Mouse (Mus musculus) hindbrain, embryonic 10.5 days (tissue): ENCODE results near the gene Gm26620. TPM values are rescaled to one million over a fixed set of nuclear protein-coding genes. Genes with fewer than 3 reads are reported as not detected.

Experiments
- DNase-seq: peaks from one replicate; pipeline ENCODE4 v3.0.0-alpha.2; 2017; ENCODE audit warnings: low spot score
- H3K27ac ChIP-seq: fragments of 300-500 bp; sonication (generic); 2 replicates; pipeline ENCODE4 v1.5.1; 2016; ENCODE audit warnings: mild to moderate bottlenecking, moderate library complexity
- H3K27me3 ChIP-seq: fragments of 300-500 bp; sonication (generic); 2 replicates; pipeline ENCODE4 v1.6.1; 2016; ENCODE audit warnings: mild to moderate bottlenecking; ENCODE audit not compliant: poor library complexity, insufficient read depth, severe bottlenecking
- H3K36me3 ChIP-seq: fragments of 300-500 bp; sonication (generic); 2 replicates; pipeline ENCODE4 v1.6.1; 2016; ENCODE audit warnings: mild to moderate bottlenecking, moderate library complexity
- H3K4me1 ChIP-seq: fragments of 300-500 bp; sonication (generic); replicated peaks from 2 replicates; pipeline ENCODE4 v1.6.1; 2016; ENCODE audit warnings: mild to moderate bottlenecking
- H3K4me3 ChIP-seq: fragments of 300-500 bp; sonication (generic); 2 replicates; pipeline ENCODE4 v1.5.1; 2016; ENCODE audit warnings: mild to moderate bottlenecking, moderate library complexity
- H3K9me3 ChIP-seq: fragments of 300-500 bp; sonication (generic); 2 replicates; pipeline ENCODE4 v1.6.1; 2016; ENCODE audit warnings: mild to moderate bottlenecking, moderate library complexity
- WGBS: fragments of 180-500 bp; shearing (Covaris S2); methylation state at CpG from one replicate; pipeline ENCODE4 v1.1.7; 2016; 5-methylcytosine and 5-hydroxymethylcytosine counted together
- polyA plus RNA-seq: library from polyadenylated mRNA; unstranded; fragments of >200 nt; fragmentation: Nextera tagmentation; extraction: Ambion mirVana; gene quantifications from 2 replicates; pipeline ENCODE4 v1.2.1, GENCODE M21; 2016

The Gm26620 gene
- 0.41 TPM in 1 of 2 replicates, not detected in the other for polyA plus RNA-seq

- Histone ChIP-seq H3K27me3 (no peaks in the 10 kb centered on the region), H3K27ac (peak within 1 kb of the TSS; percentile 92), H3K4me1 (peaks cover 29% of the 10 kb centered on the region), H3K4me3 (peak within 1 kb of the TSS; percentile 90), H3K9me3 (no peaks in the 10 kb centered on the region), H3K36me3 (peaks cover 22% of the 10 kb centered on the region)
- peak; percentile 89 for DNase-seq
- WGBS = under 1% methylated on average over 46 of the region's 46 CpGs
Measured at GRCm38 (mm10) chr1:170884978-170885561, at the start of gene Gm26620, which contains the start of gene Dusp12. Gm26620 (plus strand) TSS chr1:170885065. Dusp12 (minus strand) TSS chr1:170885540.

GRCm38 (mm10) chr1:170839685-170840084 lies 45.2 kb upstream of the Gm26620 start:
- H3K4me3 ChIP-seq = no peak overlapping the region
- DNase-seq = no peak
- H3K4me1 ChIP-seq = no peaks in the 10 kb centered on the region
- H3K27me3 ChIP-seq = no peaks in the 10 kb centered on the region
- no peak overlapping the region for H3K27ac ChIP-seq
- H3K36me3 ChIP-seq = peaks cover 7% of the 10 kb centered on the region; the same call in 1 of the 2 replicates
- no peaks in the 10 kb centered on the region for H3K9me3 ChIP-seq

DNA sequence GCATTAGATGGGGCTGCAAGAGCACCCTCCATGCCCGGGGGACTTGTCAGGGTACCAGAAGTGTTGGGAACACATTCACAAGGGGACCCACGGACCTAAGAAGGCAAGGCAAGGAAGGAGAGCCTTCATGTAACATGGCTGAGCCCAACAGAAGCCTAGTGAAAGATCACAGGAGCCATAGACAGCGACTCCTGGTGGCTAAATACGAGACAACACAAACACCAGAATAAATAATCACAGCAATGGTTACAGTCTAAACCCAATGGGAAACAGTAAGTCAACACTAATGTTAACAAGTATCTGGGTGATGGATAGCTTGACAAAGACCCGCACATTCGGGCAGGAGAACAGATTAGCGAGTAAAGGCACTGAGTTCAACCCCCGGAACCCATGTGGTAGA lies 40.5 kb upstream of the Gm26620 start:
- H3K4me3 ChIP-seq = no peak overlapping the region
- no peaks in the 10 kb centered on the region for H3K9me3 ChIP-seq
- 56% methylated on average over 8 of the region's 8 CpGs for WGBS
- peak; percentile 47 for DNase-seq
- H3K27me3 ChIP-seq = no peaks in the 10 kb centered on the region
- no peaks in the 10 kb centered on the region for H3K4me1 ChIP-seq
- peaks cover 9% of the 10 kb centered on the region for H3K36me3 ChIP-seq
- H3K27ac ChIP-seq = no peak overlapping the region

GRCm38 (mm10) chr1:170845448-170846307 lies 39.2 kb upstream of the Gm26620 start:
- 51% methylated on average over 10 of the region's 10 CpGs for WGBS

DNA sequence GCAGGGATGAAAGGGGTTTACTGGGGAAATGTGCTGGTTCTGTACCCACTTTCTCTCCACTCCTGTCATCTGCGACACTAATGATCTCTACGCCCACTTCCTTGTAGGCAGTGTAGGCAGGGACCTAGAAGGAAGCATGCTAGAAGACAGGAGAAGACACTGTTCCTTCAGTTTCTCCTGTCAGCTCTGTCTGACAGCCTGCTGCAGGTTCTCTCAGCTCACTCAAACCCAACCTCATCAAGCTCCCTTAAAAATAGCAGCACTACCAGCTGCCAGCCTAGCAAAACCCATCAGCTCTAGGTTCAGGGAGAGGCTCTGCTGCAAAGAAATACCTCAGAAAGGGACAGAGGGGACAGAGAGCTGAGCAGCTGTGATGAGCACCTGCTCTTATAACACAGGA lies 34.9 kb upstream of the Gm26620 start:
- H3K36me3 ChIP-seq = peaks cover 13% of the 10 kb centered on the region
- no peaks in the 10 kb centered on the region for H3K4me1 ChIP-seq
- no peak overlapping the region for H3K4me3 ChIP-seq
- WGBS = 95% methylated on average over 2 of the region's 2 CpGs
- no peak overlapping the region for H3K27ac ChIP-seq
- no peaks in the 10 kb centered on the region for H3K27me3 ChIP-seq
- DNase-seq = no peak
- H3K9me3 ChIP-seq = no peaks in the 10 kb centered on the region

More at GRCm38 (mm10) chr1:170845448-170846307, 39.2 kb upstream of the Gm26620 start:
- Histone ChIP-seq H3K9me3 (no peaks in the 10 kb centered on the region), H3K4me3 (no peak overlapping the region), H3K36me3 (peaks cover 8% of the 10 kb centered on the region), H3K27ac (peak overlapping the region; percentile 35; the same call in 1 of the 2 replicates), H3K27me3 (no peaks in the 10 kb centered on the region), H3K4me1 (no peaks in the 10 kb centered on the region)
- DNase-seq = no peak

DNA sequence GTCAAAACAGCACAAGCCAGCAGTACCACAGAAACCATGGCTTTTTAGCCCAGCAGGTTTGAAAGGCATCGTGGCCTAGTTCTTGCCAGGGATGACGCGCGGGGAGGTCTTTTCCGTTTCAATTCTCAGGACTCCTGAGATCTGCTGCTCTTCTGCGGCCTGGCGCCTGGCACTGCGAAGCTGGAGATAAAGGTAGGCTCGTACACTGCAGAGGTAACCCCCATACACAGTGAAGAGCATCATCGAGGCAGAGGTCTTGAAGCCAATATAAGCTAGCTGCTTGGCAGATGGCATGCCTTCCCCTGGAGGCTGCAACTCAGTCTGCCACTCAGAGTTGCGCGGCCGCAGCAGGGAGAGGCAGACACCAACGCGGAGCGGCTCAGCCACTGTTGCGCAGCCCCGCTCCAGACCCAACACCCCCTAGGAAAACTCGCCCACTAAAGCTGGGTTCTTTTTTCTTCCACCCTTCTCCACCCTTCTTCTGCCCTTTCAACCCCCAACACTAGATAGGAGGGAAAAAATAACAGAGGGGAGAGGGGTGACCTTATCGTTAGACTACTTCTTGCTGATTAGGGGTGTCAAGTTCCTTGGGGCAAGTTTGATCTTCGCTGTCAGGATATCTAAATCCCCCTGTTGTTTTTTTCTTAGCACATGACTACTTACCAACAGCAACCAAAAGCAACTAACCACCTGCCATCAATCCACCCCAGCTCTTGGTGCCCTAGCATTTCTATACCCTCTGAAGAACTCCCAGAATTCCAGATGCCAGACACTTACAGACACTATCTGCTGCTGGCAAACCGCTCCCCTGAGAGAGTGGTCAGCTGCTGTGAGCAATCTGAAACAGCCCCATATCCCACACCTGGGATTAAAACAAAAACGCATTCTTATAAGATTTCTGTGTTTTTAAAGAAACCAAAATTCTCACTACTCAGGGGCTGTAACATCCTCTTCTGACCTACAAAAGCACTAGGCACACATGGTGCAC lies 33.9 kb upstream of the Gm26620 start:
- H3K4me3 ChIP-seq = no peak overlapping the region
- no peak overlapping the region for H3K27ac ChIP-seq
- no peaks in the 10 kb centered on the region for H3K27me3 ChIP-seq
- 87% methylated on average over 23 of the region's 23 CpGs for WGBS
- no peaks in the 10 kb centered on the region for H3K4me1 ChIP-seq
- H3K9me3 ChIP-seq = no peaks in the 10 kb centered on the region
- DNase-seq = no peak
- peaks cover 13% of the 10 kb centered on the region for H3K36me3 ChIP-seq

- no peak overlapping the region for H3K4me3 ChIP-seq
- H3K27ac ChIP-seq = no peak overlapping the region
- no peaks in the 10 kb centered on the region for H3K4me1 ChIP-seq
- H3K27me3 ChIP-seq = no peaks in the 10 kb centered on the region
- no peak for DNase-seq
- 92% methylated on average over 3 of the region's 3 CpGs for WGBS
- peaks cover 8% of the 10 kb centered on the region for H3K36me3 ChIP-seq
- H3K9me3 ChIP-seq = no peaks in the 10 kb centered on the region
Measured at GRCm38 (mm10) chr1:170853604-170854003, 31.3 kb upstream of the Gm26620 start.

DNA sequence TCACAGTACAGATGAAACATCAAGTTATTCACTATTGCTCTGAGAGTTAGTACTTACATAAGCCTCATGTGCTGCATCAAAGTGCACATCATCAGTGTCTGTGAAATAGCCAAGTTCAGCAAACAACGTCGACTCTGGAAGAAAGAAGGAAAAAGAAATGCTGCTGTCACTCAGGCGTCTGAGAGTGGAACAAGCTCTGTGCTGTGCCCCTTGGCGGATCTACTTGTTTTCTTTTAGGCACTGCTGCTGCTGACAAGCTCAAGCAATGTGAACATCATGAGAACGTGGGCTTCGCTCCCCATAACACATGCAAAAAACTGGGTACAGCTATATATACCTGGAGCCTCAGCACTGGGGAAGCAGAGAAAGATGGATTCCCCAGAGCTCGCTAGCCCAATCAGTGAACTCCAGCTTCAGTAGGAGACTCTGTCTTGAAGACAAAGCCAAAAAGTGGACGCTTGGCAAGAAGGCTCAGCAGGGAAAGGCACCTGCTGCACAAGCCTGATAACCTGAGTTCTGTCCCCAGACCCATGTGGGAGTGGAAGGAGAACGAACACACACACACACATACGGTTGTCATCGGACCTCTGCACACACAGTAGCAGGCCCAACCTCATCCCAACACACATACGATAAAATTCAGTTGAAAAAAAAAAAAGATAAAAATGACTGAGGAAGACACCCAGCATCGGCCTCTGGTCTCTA lies 29.7 kb upstream of the Gm26620 start:
- no peaks in the 10 kb centered on the region for H3K4me1 ChIP-seq
- no peaks in the 10 kb centered on the region for H3K9me3 ChIP-seq
- DNase-seq = no peak
- H3K27ac ChIP-seq = no peak overlapping the region
- WGBS = 91% methylated on average over 13 of the region's 13 CpGs
- H3K27me3 ChIP-seq = no peaks in the 10 kb centered on the region
- H3K4me3 ChIP-seq = no peak overlapping the region
- H3K36me3 ChIP-seq = peaks cover 8% of the 10 kb centered on the region

DNA sequence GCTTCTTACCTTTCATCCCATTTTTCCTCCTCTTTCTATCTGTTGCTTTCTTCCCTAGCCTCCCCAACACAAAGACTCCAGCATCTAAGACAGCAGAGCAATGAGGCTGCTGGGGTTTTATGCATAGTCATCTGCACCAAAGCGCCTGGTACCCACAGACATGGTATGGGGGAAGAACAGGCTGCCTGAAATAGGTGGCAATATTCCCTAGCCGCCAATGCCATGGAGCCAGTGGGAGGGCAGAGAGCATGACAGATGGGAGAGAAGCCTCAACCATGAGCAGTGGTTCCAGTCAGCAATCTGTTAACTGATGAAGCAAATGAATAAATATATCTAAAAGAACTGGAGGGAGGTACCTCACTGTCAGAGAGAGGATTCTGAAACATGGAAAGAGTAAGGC lies 27.5 kb upstream of the Gm26620 start:
- Histone ChIP-seq H3K4me1 (no peaks in the 10 kb centered on the region), H3K9me3 (no peaks in the 10 kb centered on the region), H3K4me3 (no peak overlapping the region), H3K36me3 (no peaks in the 10 kb centered on the region), H3K27me3 (no peaks in the 10 kb centered on the region), H3K27ac (no peak overlapping the region)
- no peak for DNase-seq
- WGBS = 87% methylated on average over 2 of the region's 2 CpGs

DNA sequence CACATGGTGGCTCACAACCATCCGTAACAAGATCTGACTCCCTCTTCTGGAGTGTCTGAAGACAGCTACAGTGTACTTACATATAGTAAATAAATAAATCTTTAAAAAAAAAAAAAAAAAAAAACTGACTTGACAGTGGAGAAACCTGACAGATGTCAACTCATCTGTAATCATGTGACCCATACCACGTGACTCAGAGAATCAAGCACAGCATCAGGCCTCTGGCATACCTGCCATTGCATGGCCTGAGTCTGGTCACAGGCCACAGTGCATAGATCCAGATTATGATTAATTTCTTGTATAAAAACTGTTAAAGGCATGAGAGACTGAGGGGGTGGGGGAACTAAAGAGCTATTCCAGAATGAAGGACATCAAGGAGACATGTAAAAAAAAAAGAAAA lies 26.0 kb upstream of the Gm26620 start:
- 90% methylated on average over 2 of the region's 2 CpGs for WGBS
- no peaks in the 10 kb centered on the region for H3K9me3 ChIP-seq

GRCm38 (mm10) chr1:170861671-170862434 lies 23.0 kb upstream of the Gm26620 start:
- DNase-seq = no peak
- no peaks in the 10 kb centered on the region for H3K36me3 ChIP-seq
- H3K27ac ChIP-seq = no peak overlapping the region
- peaks cover 7% of the 10 kb centered on the region for H3K4me1 ChIP-seq
- no peak overlapping the region for H3K4me3 ChIP-seq
- H3K27me3 ChIP-seq = no peaks in the 10 kb centered on the region
- H3K9me3 ChIP-seq = no peaks in the 10 kb centered on the region
- 85% methylated on average over 13 of the region's 13 CpGs for WGBS

More for the DNA sequence above, 26.0 kb upstream of the Gm26620 start:
- DNase-seq = no peak
- H3K27me3 ChIP-seq = no peaks in the 10 kb centered on the region
- no peaks in the 10 kb centered on the region for H3K36me3 ChIP-seq
- no peak overlapping the region for H3K4me3 ChIP-seq
- no peaks in the 10 kb centered on the region for H3K4me1 ChIP-seq
- H3K27ac ChIP-seq = no peak overlapping the region
